Mouse (Mus musculus) embryonic facial prominence, embryonic 12.5 days (tissue): ENCODE measurements around the gene Vwf. TPM values are rescaled to one million over a fixed set of nuclear protein-coding genes. Genes with fewer than 3 reads are reported as not detected.
A peak's percentile ranks its signal among the peaks of the same experiment; 100 is the strongest.

Source experiments
- ATAC-seq: fragments of 200-750 bp; cut with Nextera tagmentation; 2 replicates; pipeline ENCODE4 v1.8.0; 2017; ENCODE audit not compliant: insufficient number of reproducible peaks, insufficient read depth, low FRiP score, low TSS enrichment
- H3K27ac ChIP-seq: fragments of 300-500 bp; sonication (generic); 2 replicates; pipeline ENCODE4 v1.5.1; 2016; ENCODE audit warnings: mild to moderate bottlenecking
- H3K27me3 ChIP-seq: fragments of 300-500 bp; sonication (generic); 2 replicates; pipeline ENCODE4 v1.6.1; 2016; ENCODE audit warnings: mild to moderate bottlenecking, moderate library complexity
- H3K36me3 ChIP-seq: fragments of 300-500 bp; sonication (generic); 2 replicates; pipeline ENCODE4 v1.6.1; 2016; ENCODE audit warnings: mild to moderate bottlenecking
- H3K4me1 ChIP-seq: fragments of 300-500 bp; sonication (generic); 2 replicates; pipeline ENCODE4 v1.6.1; 2016
- H3K4me2 ChIP-seq: fragments of 300-500 bp; sonication (generic); replicated peaks from 2 replicates; pipeline ENCODE4 v1.6.1; 2016; ENCODE audit warnings: mild to moderate bottlenecking, moderate library complexity
- H3K4me3 ChIP-seq: fragments of 300-500 bp; sonication (generic); 2 replicates; pipeline ENCODE4 v1.5.1; 2016; ENCODE audit warnings: mild to moderate bottlenecking
- H3K9ac ChIP-seq: fragments of 300-500 bp; sonication (generic); 2 replicates; pipeline ENCODE4 v1.6.1; 2016; ENCODE audit warnings: mild to moderate bottlenecking, moderate library complexity
- H3K9me3 ChIP-seq: fragments of 300-500 bp; sonication (generic); 2 replicates; pipeline ENCODE4 v1.6.1; 2016; ENCODE audit warnings: mild to moderate bottlenecking, moderate library complexity
- WGBS: fragments of 180-500 bp; shearing (Covaris S2); methylation state at CpG from one replicate; pipeline ENCODE4 v1.1.7; 2016; 5-methylcytosine and 5-hydroxymethylcytosine counted together
- polyA plus RNA-seq: library from polyadenylated mRNA; unstranded; fragments of >200 nt; fragmentation: Nextera tagmentation; extraction: Ambion mirVana; gene quantifications from 2 replicates; pipeline ENCODE4 v1.2.1, GENCODE M21; 2016

The Vwf gene
- polyA plus RNA-seq, 1 experiment from 2014 or later = 7.4 TPM

- ATAC-seq = no peak
- Histone ChIP-seq H3K4me1 (peaks cover 22% of the 10 kb centered on the region), H3K9me3 (0 out of 2 replicates have a peak, but pooled peaks cover 3% of the 10 kb centered on the region), H3K27ac (no peak overlapping the region), H3K4me3 (no peak overlapping the region), H3K4me2 (no peak overlapping the region), H3K36me3 (no peaks in the 10 kb centered on the region), H3K9ac (no peak overlapping the region), H3K27me3 (no peaks in the 10 kb centered on the region)
- 93% methylated on average over 6 of the region's 6 CpGs for WGBS
These were observed 28.5 kb downstream of the Vwf start for GRCm38 (mm10) chr6:125575080-125575479.

- Histone ChIP-seq H3K27ac (no peak overlapping the region), H3K4me2 (no peak overlapping the region), H3K4me1 (peaks cover 22% of the 10 kb centered on the region), H3K4me3 (no peak overlapping the region), H3K27me3 (no peaks in the 10 kb centered on the region), H3K36me3 (no peaks in the 10 kb centered on the region), H3K9me3 (0 out of 2 replicates have a peak, but pooled peaks cover 3% of the 10 kb centered on the region), H3K9ac (no peak overlapping the region)
- no peak for ATAC-seq
- WGBS = 71% methylated on average over 9 of the region's 9 CpGs
These were observed 30.7 kb downstream of the Vwf start for GRCm38 (mm10) chr6:125577301-125577700.

GRCm38 (mm10) chr6:125577882-125578646 is 31.5 kb downstream of the Vwf start:
- no peak overlapping the region for H3K4me2 ChIP-seq
- H3K36me3 ChIP-seq = no peaks in the 10 kb centered on the region
- no peak overlapping the region for H3K4me3 ChIP-seq
- no peak for ATAC-seq
- H3K27me3 ChIP-seq = no peaks in the 10 kb centered on the region
- peak overlapping the region; percentile 60; the same call in 1 of the 2 replicates for H3K27ac ChIP-seq
- H3K9ac ChIP-seq = peak overlapping the region; percentile 4; the same call in 1 of the 2 replicates
- 35% methylated on average over 11 of the region's 11 CpGs for WGBS
- H3K9me3 ChIP-seq = 0 out of 2 replicates have a peak, but pooled peaks cover 3% of the 10 kb centered on the region
- peaks cover 15% of the 10 kb centered on the region for H3K4me1 ChIP-seq

- H3K9me3 ChIP-seq = 0 out of 2 replicates have a peak, but pooled peaks cover 3% of the 10 kb centered on the region
- no peak overlapping the region for H3K4me3 ChIP-seq
- 67% methylated on average over 7 of the region's 7 CpGs for WGBS
- 0 out of 2 replicates have a peak overlapping the region, but pooled peaks have one; percentile 4 for H3K9ac ChIP-seq
- H3K36me3 ChIP-seq = no peaks in the 10 kb centered on the region
- peaks cover 12% of the 10 kb centered on the region for H3K4me1 ChIP-seq
- H3K4me2 ChIP-seq = no peak overlapping the region
- H3K27me3 ChIP-seq = no peaks in the 10 kb centered on the region
- H3K27ac ChIP-seq = 0 out of 2 replicates have a peak overlapping the region, but pooled peaks have one; percentile 60
- no peak for ATAC-seq
These were observed 32.1 kb downstream of the Vwf start for GRCm38 (mm10) chr6:125578647-125579011.

- Histone ChIP-seq H3K36me3 (no peaks in the 10 kb centered on the region), H3K9me3 (0 out of 2 replicates have a peak, but pooled peaks cover 3% of the 10 kb centered on the region), H3K4me1 (peaks cover 7% of the 10 kb centered on the region), H3K9ac (no peak overlapping the region), H3K27me3 (no peaks in the 10 kb centered on the region), H3K27ac (no peak overlapping the region), H3K4me2 (no peak overlapping the region), H3K4me3 (no peak overlapping the region)
- no peak for ATAC-seq
- WGBS = 86% methylated on average over 2 of the region's 2 CpGs
These were observed 33.3 kb downstream of the Vwf start for GRCm38 (mm10) chr6:125579864-125580263.

- no peaks in the 10 kb centered on the region for H3K36me3 ChIP-seq
- H3K27ac ChIP-seq = no peak overlapping the region
- no peak for ATAC-seq
- no peak overlapping the region for H3K4me3 ChIP-seq
- H3K27me3 ChIP-seq = no peaks in the 10 kb centered on the region
- H3K4me2 ChIP-seq = no peak overlapping the region
- H3K9me3 ChIP-seq = 0 out of 2 replicates have a peak, but pooled peaks cover 3% of the 10 kb centered on the region
- H3K4me1 ChIP-seq = peaks cover 3% of the 10 kb centered on the region; the same call in 1 of the 2 replicates
- H3K9ac ChIP-seq = no peak overlapping the region
- 88% methylated on average over 6 of the region's 6 CpGs for WGBS
These were observed 37.1 kb downstream of the Vwf start for GRCm38 (mm10) chr6:125583666-125584065.

- H3K9me3 ChIP-seq = 0 out of 2 replicates have a peak, but pooled peaks cover 3% of the 10 kb centered on the region
- 0 out of 2 replicates have a peak, but pooled peaks cover 2% of the 10 kb centered on the region for H3K4me1 ChIP-seq
- H3K4me2 ChIP-seq = no peak overlapping the region
- no peaks in the 10 kb centered on the region for H3K36me3 ChIP-seq
- no peaks in the 10 kb centered on the region for H3K27me3 ChIP-seq
- H3K4me3 ChIP-seq = no peak overlapping the region
- H3K9ac ChIP-seq = no peak overlapping the region
- whole genome bisulfite sequencing = 87% methylated on average over 15 of the region's 15 CpGs
- no peak for ATAC-seq
- H3K27ac ChIP-seq = no peak overlapping the region
These were observed 37.7 kb downstream of the Vwf start for GRCm38 (mm10) chr6:125584266-125584665.

- WGBS = 57% methylated on average over 3 of the region's 3 CpGs
- H3K4me2 ChIP-seq = no peak overlapping the region
- H3K9ac ChIP-seq = no peak overlapping the region
- H3K27ac ChIP-seq = no peak overlapping the region
- H3K4me3 ChIP-seq = no peak overlapping the region
- no peaks in the 10 kb centered on the region for H3K27me3 ChIP-seq
- no peak for ATAC-seq
- H3K4me1 ChIP-seq = 0 out of 2 replicates have a peak, but pooled peaks cover 2% of the 10 kb centered on the region
- H3K36me3 ChIP-seq = no peaks in the 10 kb centered on the region
- no peaks in the 10 kb centered on the region for H3K9me3 ChIP-seq
These were observed 39.0 kb downstream of the Vwf start for GRCm38 (mm10) chr6:125585579-125585978.

- Histone ChIP-seq H3K9ac (no peak overlapping the region), H3K36me3 (no peaks in the 10 kb centered on the region), H3K4me2 (no peak overlapping the region), H3K9me3 (no peaks in the 10 kb centered on the region), H3K27ac (no peak overlapping the region), H3K27me3 (no peaks in the 10 kb centered on the region), H3K4me1 (0 out of 2 replicates have a peak, but pooled peaks cover 2% of the 10 kb centered on the region), H3K4me3 (no peak overlapping the region)
- ATAC-seq = no peak
- WGBS = 84% methylated on average over 4 of the region's 4 CpGs
These were observed 39.5 kb downstream of the Vwf start for GRCm38 (mm10) chr6:125586042-125586566.

GRCm38 (mm10) chr6:125588241-125588640 is 41.7 kb downstream of the Vwf start:
- no peaks in the 10 kb centered on the region for H3K9me3 ChIP-seq
- WGBS = 93% methylated on average over 12 of the region's 12 CpGs
- ATAC-seq = no peak

GRCm38 (mm10) chr6:125589075-125589474 is 42.5 kb downstream of the Vwf start:
- ATAC-seq = no peak

More at GRCm38 (mm10) chr6:125588241-125588640, 41.7 kb downstream of the Vwf start:
- Histone ChIP-seq H3K27ac (no peak overlapping the region), H3K27me3 (no peaks in the 10 kb centered on the region), H3K9ac (no peak overlapping the region), H3K36me3 (no peaks in the 10 kb centered on the region), H3K4me3 (no peak overlapping the region), H3K4me2 (no peak overlapping the region), H3K4me1 (0 out of 2 replicates have a peak, but pooled peaks cover 2% of the 10 kb centered on the region)

GRCm38 (mm10) chr6:125590056-125590455 is 43.5 kb downstream of the Vwf start:
- H3K9me3 ChIP-seq = no peaks in the 10 kb centered on the region
- 82% methylated on average over 7 of the region's 7 CpGs for WGBS
- no peaks in the 10 kb centered on the region for H3K27me3 ChIP-seq
- ATAC-seq = no peak
- no peak overlapping the region for H3K4me3 ChIP-seq
- H3K9ac ChIP-seq = no peak overlapping the region
- no peaks in the 10 kb centered on the region for H3K36me3 ChIP-seq
- no peak overlapping the region for H3K27ac ChIP-seq
- 0 out of 2 replicates have a peak, but pooled peaks cover 2% of the 10 kb centered on the region for H3K4me1 ChIP-seq
- no peak overlapping the region for H3K4me2 ChIP-seq

More at GRCm38 (mm10) chr6:125589075-125589474, 42.5 kb downstream of the Vwf start:
- 77% methylated on average over 8 of the region's 8 CpGs for WGBS
- Histone ChIP-seq H3K9me3 (no peaks in the 10 kb centered on the region), H3K4me1 (0 out of 2 replicates have a peak, but pooled peaks cover 2% of the 10 kb centered on the region), H3K9ac (no peak overlapping the region), H3K36me3 (no peaks in the 10 kb centered on the region), H3K27me3 (no peaks in the 10 kb centered on the region), H3K4me2 (no peak overlapping the region), H3K4me3 (no peak overlapping the region), H3K27ac (no peak overlapping the region)
